ENCODE assay signal across 11 mouse cellular contexts in the genomic region with DNA sequence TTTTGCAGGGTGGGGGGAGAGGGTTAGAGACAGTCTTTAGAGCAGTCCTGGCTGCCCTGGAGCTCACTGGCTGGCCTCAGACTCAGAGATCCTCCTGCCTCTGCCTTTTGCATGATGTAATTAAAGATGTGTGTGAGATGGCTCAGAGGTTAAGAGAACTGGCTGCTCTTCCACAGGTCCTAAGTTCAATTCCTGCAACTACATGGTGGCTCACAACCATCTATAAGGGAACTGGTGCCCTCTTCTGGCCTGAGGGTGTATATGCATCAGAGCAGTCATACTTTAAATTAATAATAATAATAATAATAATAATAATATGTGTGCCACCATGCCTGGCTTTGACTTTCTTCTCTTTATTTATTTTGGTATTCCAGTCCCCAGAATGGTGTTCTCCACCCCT. TPM values are rescaled to one million over a fixed set of nuclear protein-coding genes. Genes with fewer than 3 reads are reported as not detected.
DNase-seq lines count a peak whose midpoint lies in the region; ATAC-seq and TF ChIP-seq lines count a peak whose summit lies in the region.
"Had no signal": no experiment of that assay in that cellular context is flagged by ENCODE, and none has a peak within 500 bp of the region (broad histone marks: within the 10 kb centered on the region; RNA-seq: fewer than 3 reads in every experiment).

No protein-coding gene starts in this region.

- no peak overlapping the region for H3K4me3 ChIP-seq in midbrain, postnatal 0 days (ENCODE audit: low read depth, low read length)
- no peak overlapping the region for H3K4me3 ChIP-seq in midbrain, embryonic 11.5 days (ENCODE audit: low read depth, low read length)
- H3K4me3 ChIP-seq in lung, embryonic 14.5 days (ENCODE audit: low read depth, low read length) = no peak overlapping the region
- H3K4me3 ChIP-seq: forebrain, embryonic 10.5 days had no signal

- H3K27me3 ChIP-seq in midbrain, postnatal 0 days (ENCODE audit: insufficient read depth, low read length) = no peaks in the 10 kb centered on the region
- no peaks in the 10 kb centered on the region for H3K27me3 ChIP-seq in midbrain, embryonic 11.5 days (ENCODE audit: control insufficient read depth, insufficient read depth, low read length)
- H3K27me3 ChIP-seq in lung, embryonic 14.5 days (ENCODE audit: insufficient read depth, low read length) = no peaks in the 10 kb centered on the region

- H3K27ac ChIP-seq in midbrain, postnatal 0 days (ENCODE audit: low read depth, low read length) = no peak overlapping the region
- no peak overlapping the region for H3K27ac ChIP-seq in midbrain, embryonic 11.5 days (ENCODE audit: low read depth, low read length)
- no peak overlapping the region for H3K27ac ChIP-seq in lung, embryonic 14.5 days (ENCODE audit: low read depth)
- H3K27ac ChIP-seq: forebrain, embryonic 10.5 days; macrophage had no signal

- H3K4me2 ChIP-seq in midbrain, postnatal 0 days (ENCODE audit: low read depth, low read length, poor library complexity, severe bottlenecking) = no peak overlapping the region
- H3K4me2 ChIP-seq in midbrain, embryonic 11.5 days = no peak overlapping the region
- H3K4me2 ChIP-seq in lung, embryonic 14.5 days = no peak overlapping the region

- no peaks in the 10 kb centered on the region for H3K36me3 ChIP-seq in midbrain, postnatal 0 days (ENCODE audit: insufficient read depth, low read length)
- no peaks in the 10 kb centered on the region for H3K36me3 ChIP-seq in midbrain, embryonic 11.5 days (ENCODE audit: control insufficient read depth, insufficient read depth, low read length)
- 0 out of 2 replicates have a peak, but pooled peaks cover under 1% of the 10 kb centered on the region for H3K36me3 ChIP-seq in lung, embryonic 14.5 days (ENCODE audit: insufficient read depth)

- peak; percentile 57 for TF ChIP-seq CTCF in midbrain, postnatal 0 days (IDR thresholded peaks at IDR 0.05)
- peak; percentile 48 for TF ChIP-seq CTCF in lung, embryonic 14.5 days (IDR thresholded peaks at IDR 0.05; ENCODE audit: low read depth)

- DNase-seq in embryo, embryonic 10 days (ENCODE audit: low spot score) = peak; percentile 42
- DNase-seq in embryo, embryonic 9.5 days (ENCODE audit: extremely low spot score) = no peak
- no peak for DNase-seq in midbrain, postnatal 0 days (ENCODE audit: low spot score)
- DNase-seq in midbrain, embryonic 11.5 days (ENCODE audit: low spot score, missing footprints) = no peak
- peak; percentile 60 for DNase-seq in lung, embryonic 14.5 days
- DNase-seq in adrenal gland, adult 18-20 months (ENCODE audit: low spot score in 2 of 2) = no peak
- no peak for DNase-seq in ovary, adult 18-20 months (ENCODE audit: low spot score)
- no peak for DNase-seq in Muller cell, postnatal 12 days (ENCODE audit: inconsistent ontology term)

- H3K9ac ChIP-seq in midbrain, postnatal 0 days (replicated peaks; ENCODE audit: low read length, poor library complexity, severe bottlenecking) = no peak overlapping the region
- no peak overlapping the region for H3K9ac ChIP-seq in midbrain, embryonic 11.5 days (ENCODE audit: low read length)
- no peak overlapping the region for H3K9ac ChIP-seq in lung, embryonic 14.5 days

- no peaks in the 10 kb centered on the region for H3K9me3 ChIP-seq in midbrain, postnatal 0 days (ENCODE audit: low read length)
- no peaks in the 10 kb centered on the region for H3K9me3 ChIP-seq in midbrain, embryonic 11.5 days (ENCODE audit: control insufficient read depth, low read length)
- H3K9me3 ChIP-seq in lung, embryonic 14.5 days (ENCODE audit: low read depth, low read length) = no peaks in the 10 kb centered on the region
- H3K9me3 ChIP-seq: forebrain, embryonic 10.5 days had no signal

- no peak for ATAC-seq in midbrain, postnatal 0 days (ENCODE audit: low FRiP score)
- no peak for ATAC-seq in midbrain, embryonic 11.5 days (ENCODE audit: low FRiP score)
- ATAC-seq in lung, embryonic 14.5 days (ENCODE audit: insufficient read depth) = no peak

- peaks cover 4% of the 10 kb centered on the region for H3K4me1 ChIP-seq in midbrain, postnatal 0 days (ENCODE audit: insufficient read depth, low read length)
- H3K4me1 ChIP-seq in midbrain, embryonic 11.5 days (ENCODE audit: control insufficient read depth, insufficient read depth, low read length) = peaks cover 9% of the 10 kb centered on the region
- H3K4me1 ChIP-seq in lung, embryonic 14.5 days (ENCODE audit: insufficient read depth) = peaks cover 10% of the 10 kb centered on the region; the same call in 1 of the 2 replicates

RNA-seq across cellular contexts. Expression of gene Tbrg4, which starts 3.8 kb away (rescaled TPM):
- 35.1 and 46.6 TPM in 2 replicates for total RNA-seq in midbrain, postnatal 0 days (2014; rRNA removed)
- polyA plus RNA-seq in midbrain, postnatal 0 days (2015; fragmentation: Nextera tagmentation; extraction: Ambion mirVana) = 31.3 and 31.4 TPM in 2 replicates
- polyA plus RNA-seq in midbrain, embryonic 11.5 days (2014; fragmentation: Nextera tagmentation; extraction: Ambion mirVana) = 35.5 and 38.3 TPM in 2 replicates
- polyA plus RNA-seq in lung, embryonic 14.5 days (2014; fragmentation: Nextera tagmentation; extraction: Ambion mirVana) = 43.2 and 46.6 TPM in 2 replicates
- total RNA-seq in adrenal gland, adult 18-20 months (2021) = 10 to 100 TPM; 67.7 to 77.0 TPM

RNA-seq across cellular contexts. Expression of gene Wap, which starts 8.8 kb away (rescaled TPM):
- not detected in 2 replicates for total RNA-seq in midbrain, postnatal 0 days (2014; rRNA removed)
- polyA plus RNA-seq in midbrain, postnatal 0 days (2015; fragmentation: Nextera tagmentation; extraction: Ambion mirVana) = not detected in 2 replicates
- not detected in 2 replicates for polyA plus RNA-seq in midbrain, embryonic 11.5 days (2014; fragmentation: Nextera tagmentation; extraction: Ambion mirVana)
- not detected in 2 replicates for polyA plus RNA-seq in lung, embryonic 14.5 days (2014; fragmentation: Nextera tagmentation; extraction: Ambion mirVana)
- total RNA-seq in adrenal gland, adult 18-20 months (2021) = not detected
- polyA plus RNA-seq: forebrain, embryonic 10.5 days; kidney, embryonic 14.5 days; macrophage had no signal

RNA-seq across cellular contexts. Expression of gene Nacad, which starts 23.8 kb away (rescaled TPM):
- 86.9 and 92.3 TPM in 2 replicates for total RNA-seq in midbrain, postnatal 0 days (2014; rRNA removed)
- 67.6 and 68.0 TPM in 2 replicates for polyA plus RNA-seq in midbrain, postnatal 0 days (2015; fragmentation: Nextera tagmentation; extraction: Ambion mirVana)
- polyA plus RNA-seq in midbrain, embryonic 11.5 days (2014; fragmentation: Nextera tagmentation; extraction: Ambion mirVana) = 37.1 and 38.4 TPM in 2 replicates
- 2.5 and 2.7 TPM in 2 replicates for polyA plus RNA-seq in lung, embryonic 14.5 days (2014; fragmentation: Nextera tagmentation; extraction: Ambion mirVana)
- total RNA-seq in adrenal gland, adult 18-20 months (2021) = 1 to 10 TPM; 1.6 to 1.9 TPM
- polyA plus RNA-seq: macrophage had no signal

RNA-seq across cellular contexts. Expression of gene Ramp3, which starts 28.7 kb away (rescaled TPM):
- total RNA-seq in midbrain, postnatal 0 days (2014; rRNA removed) = 16.1 and 25.0 TPM in 2 replicates
- 14.8 and 15.6 TPM in 2 replicates for polyA plus RNA-seq in midbrain, postnatal 0 days (2015; fragmentation: Nextera tagmentation; extraction: Ambion mirVana)
- 4.2 and 4.7 TPM in 2 replicates for polyA plus RNA-seq in midbrain, embryonic 11.5 days (2014; fragmentation: Nextera tagmentation; extraction: Ambion mirVana)
- 1.2 and 1.9 TPM in 2 replicates for polyA plus RNA-seq in lung, embryonic 14.5 days (2014; fragmentation: Nextera tagmentation; extraction: Ambion mirVana)
- 10 to 100 TPM; 18.8 to 20.3 TPM for total RNA-seq in adrenal gland, adult 18-20 months (2021)

Comparison
In these comparisons a context has a peak if more than half of its experiments do, and no peak if none do; other contexts are left out.
1. DNase-seq: peak in embryo, embryonic 10 days (single experiment) and lung, embryonic 14.5 days (single experiment); none in embryo, embryonic 9.5 days (single experiment), midbrain, postnatal 0 days (single experiment), midbrain, embryonic 11.5 days (single experiment), adrenal gland, adult 18-20 months (0 of 2), ovary, adult 18-20 months (single experiment) and Muller cell, postnatal 12 days (single experiment).
2. RNA of gene Nacad, which starts 23.8 kb away (polyA plus RNA-seq): 67.6 to 68.0 TPM in midbrain, postnatal 0 days and 37.1 to 38.4 TPM in midbrain, embryonic 11.5 days; 2.5 to 2.7 TPM in lung, embryonic 14.5 days; every median in the first group is over 10 times any median in the second.